8 mouse cellular contexts compared by ENCODE assay signal in genomic region chr7:88429786-88430691, GRCm38 (mm10). TPM values are rescaled to one million over a fixed set of nuclear protein-coding genes. Genes with fewer than 3 reads are reported as not detected.
A peak's percentile ranks its signal among the peaks of the same experiment; 100 is the strongest.
DNase-seq lines count a peak whose midpoint lies in the region; ATAC-seq lines count a peak whose summit lies in the region.

Gene Rab38, plus strand, starts transcription at chr7:88430273.

- peak; percentile 1 to 24 for DNase-seq in adrenal gland, adult 18-20 months (ENCODE audit: low spot score in 2 of 2)
- DNase-seq in adrenal gland, adult 8-10 months: no peak
- peak; percentile 92 for DNase-seq in embryonic facial prominence, embryonic 14.5 days (ENCODE audit: low spot score)
- peak; percentile 61 for DNase-seq in liver
- peak; percentile 2 to 3 for DNase-seq in spleen, postnatal 36 days (ENCODE audit: low spot score in 2 of 2)

- peak within 1 kb of the TSS; percentile 60 for H3K4me3 ChIP-seq in embryonic facial prominence, embryonic 14.5 days (ENCODE audit: low read depth, low read length)
- peak within 1 kb of the TSS; percentile 57 for H3K4me3 ChIP-seq in heart, embryonic 11.5 days (ENCODE audit: low read depth, low read length)
- H3K4me3 ChIP-seq in kidney, embryonic 14.5 days (ENCODE audit: low read length): peak within 1 kb of the TSS; percentile 39
- H3K4me3 ChIP-seq in midbrain, embryonic 15.5 days: peak within 1 kb of the TSS; percentile 50

- H3K4me1 ChIP-seq in embryonic facial prominence, embryonic 14.5 days (ENCODE audit: control insufficient read depth, insufficient read depth, low read length): no peaks in the 10 kb centered on the region
- no peaks in the 10 kb centered on the region for H3K4me1 ChIP-seq in heart, embryonic 11.5 days (ENCODE audit: control insufficient read depth, insufficient read depth, low read length)
- H3K4me1 ChIP-seq in kidney, embryonic 14.5 days (ENCODE audit: control insufficient read depth, insufficient read depth, low read length): no peaks in the 10 kb centered on the region
- H3K4me1 ChIP-seq in midbrain, embryonic 15.5 days: peaks cover 10% of the 10 kb centered on the region

- H3K27me3 ChIP-seq in embryonic facial prominence, embryonic 14.5 days (replicated peaks; ENCODE audit: control insufficient read depth, insufficient read depth, low read length): no peaks in the 10 kb centered on the region
- 0 out of 2 replicates have a peak, but pooled peaks cover 3% of the 10 kb centered on the region for H3K27me3 ChIP-seq in heart, embryonic 11.5 days (ENCODE audit: control insufficient read depth, insufficient read depth, low read length)
- 0 out of 2 replicates have a peak, but pooled peaks cover 2% of the 10 kb centered on the region for H3K27me3 ChIP-seq in kidney, embryonic 14.5 days (ENCODE audit: control insufficient read depth, insufficient read depth, low read length)
- H3K27me3 ChIP-seq in midbrain, embryonic 15.5 days (replicated peaks): no peaks in the 10 kb centered on the region

- peak within 1 kb of the TSS; percentile 66 for H3K9ac ChIP-seq in embryonic facial prominence, embryonic 14.5 days (ENCODE audit: low read depth, low read length)
- peak within 1 kb of the TSS; percentile 54 for H3K9ac ChIP-seq in heart, embryonic 11.5 days (ENCODE audit: low read depth, low read length)
- H3K9ac ChIP-seq in kidney, embryonic 14.5 days (ENCODE audit: low read depth, low read length): peak within 1 kb of the TSS; percentile 36
- H3K9ac ChIP-seq in midbrain, embryonic 15.5 days: peak within 1 kb of the TSS; percentile 33; the same call in 1 of the 2 replicates

- no peak within 1 kb of the TSS for H3K27ac ChIP-seq in embryonic facial prominence, embryonic 14.5 days (replicated peaks; ENCODE audit: low read depth, low read length)
- no peak within 1 kb of the TSS for H3K27ac ChIP-seq in heart, embryonic 11.5 days (ENCODE audit: low read depth, low read length)
- no peak within 1 kb of the TSS for H3K27ac ChIP-seq in kidney, embryonic 14.5 days (ENCODE audit: low read depth, low read length)
- no peak within 1 kb of the TSS for H3K27ac ChIP-seq in midbrain, embryonic 15.5 days

- WGBS in embryonic facial prominence, embryonic 14.5 days: 1% methylated on average over 28 of the region's 35 CpGs
- WGBS in heart, embryonic 11.5 days (ENCODE audit: insufficient replicate concordance): 1% methylated on average over 35 of the region's 35 CpGs
- WGBS in kidney, embryonic 14.5 days: under 1% methylated on average over 35 of the region's 35 CpGs
- under 1% methylated on average over 35 of the region's 35 CpGs for WGBS in midbrain, embryonic 15.5 days

- H3K4me2 ChIP-seq in embryonic facial prominence, embryonic 14.5 days (ENCODE audit: low read depth, low read length): peak within 1 kb of the TSS; percentile 89
- peak within 1 kb of the TSS; percentile 93 for H3K4me2 ChIP-seq in heart, embryonic 11.5 days
- H3K4me2 ChIP-seq in kidney, embryonic 14.5 days (replicated peaks; ENCODE audit: low read depth, low read length): peak within 1 kb of the TSS; percentile 74
- peak within 1 kb of the TSS; percentile 98 for H3K4me2 ChIP-seq in midbrain, embryonic 15.5 days

- ATAC-seq in embryonic facial prominence, embryonic 14.5 days (ENCODE audit: low read depth): peak; percentile 97
- peak; percentile 89 for ATAC-seq in heart, embryonic 11.5 days (replicated peaks; ENCODE audit: insufficient number of reproducible peaks, low FRiP score, low TSS enrichment)
- peak; percentile 100 for ATAC-seq in kidney, embryonic 14.5 days (ENCODE audit: low FRiP score, low TSS enrichment)
- peak; percentile 95 for ATAC-seq in midbrain, embryonic 15.5 days (replicated peaks)

- H3K36me3 ChIP-seq in embryonic facial prominence, embryonic 14.5 days (ENCODE audit: control insufficient read depth, insufficient read depth, low read length): no peaks in the 10 kb centered on the region
- no peaks in the 10 kb centered on the region for H3K36me3 ChIP-seq in heart, embryonic 11.5 days (ENCODE audit: control insufficient read depth, insufficient read depth, low read length)
- no peaks in the 10 kb centered on the region for H3K36me3 ChIP-seq in kidney, embryonic 14.5 days (ENCODE audit: control insufficient read depth, insufficient read depth, low read length)
- no peaks in the 10 kb centered on the region for H3K36me3 ChIP-seq in midbrain, embryonic 15.5 days (replicated peaks)

- no peaks in the 10 kb centered on the region for H3K9me3 ChIP-seq in embryonic facial prominence, embryonic 14.5 days (ENCODE audit: control insufficient read depth, low read length)
- no peaks in the 10 kb centered on the region for H3K9me3 ChIP-seq in heart, embryonic 11.5 days (replicated peaks; ENCODE audit: control insufficient read depth, low read length)
- no peaks in the 10 kb centered on the region for H3K9me3 ChIP-seq in kidney, embryonic 14.5 days (ENCODE audit: control insufficient read depth, low read length)
- no peaks in the 10 kb centered on the region for H3K9me3 ChIP-seq in midbrain, embryonic 15.5 days

RNA-seq across cellular contexts. Expression of gene Rab38, which starts in this region (rescaled TPM):
- total RNA-seq in adrenal gland, adult 18-20 months (2021): under 1 TPM in 1 of 2 experiments, not detected in 1; 0.19 TPM
- total RNA-seq in adrenal gland, adult 8-10 months (2022): under 1 TPM in 3 of 4 experiments, not detected in 1; 0.20 to 0.43 (median 0.24) TPM
- polyA plus RNA-seq in embryonic facial prominence, embryonic 14.5 days (2014; fragmentation: Nextera tagmentation; extraction: Ambion mirVana): 23.2 and 24.9 TPM in 2 replicates
- 2.0 TPM in 2 replicates for polyA plus RNA-seq in heart, embryonic 11.5 days (2014; fragmentation: Nextera tagmentation; extraction: Ambion mirVana)
- polyA plus RNA-seq in kidney, embryonic 14.5 days (2014; fragmentation: Nextera tagmentation; extraction: Ambion mirVana): 2.4 and 2.5 TPM in 2 replicates
- 1.2 and 1.5 TPM in 2 replicates for polyA plus RNA-seq in midbrain, embryonic 15.5 days (2015; fragmentation: Nextera tagmentation; extraction: Ambion mirVana)

Comparison
In these comparisons a context has a peak if more than half of its experiments do, and no peak if none do; other contexts are left out.
1. Peak in DNase-seq in adrenal gland, adult 18-20 months; RNA of the gene not detected or under 1 TPM.